Mouse (Mus musculus) lung, embryonic 14.5 days (tissue): Measurements from ENCODE around the gene Map4k5. TPM values are rescaled to one million over a fixed set of nuclear protein-coding genes. Genes with fewer than 3 reads are reported as not detected.

Source experiments
- ATAC-seq: fragments of 200-750 bp; cut with Nextera tagmentation; 2 replicates; pipeline ENCODE4 v1.8.0; 2017; ENCODE audit warnings: mild to moderate bottlenecking, moderate TSS enrichment, moderate library complexity; ENCODE audit not compliant: insufficient read depth
- DNase-seq: peaks from one replicate; pipeline ENCODE4 v3.0.0-alpha.2; 2015
- H3K27ac ChIP-seq: fragments of 300-500 bp; sonication (generic); 2 replicates; pipeline ENCODE4 v1.5.1; 2014; ENCODE audit warnings: low read depth, mild to moderate bottlenecking, moderate library complexity
- H3K27me3 ChIP-seq: fragments of 300-500 bp; sonication (generic); 2 replicates; pipeline ENCODE4 v1.6.1; 2014; ENCODE audit warnings: low read length, control low read depth; ENCODE audit not compliant: insufficient read depth
- H3K36me3 ChIP-seq: fragments of 300-500 bp; sonication (generic); 2 replicates; pipeline ENCODE4 v1.6.1; 2014; ENCODE audit warnings: control low read depth; ENCODE audit not compliant: insufficient read depth
- H3K4me1 ChIP-seq: fragments of 300-500 bp; sonication (generic); 2 replicates; pipeline ENCODE4 v1.6.1; 2014; ENCODE audit warnings: antibody characterized with exemption, control low read depth; ENCODE audit not compliant: insufficient read depth
- H3K4me2 ChIP-seq: fragments of 300-500 bp; sonication (generic); 2 replicates; pipeline ENCODE4 v1.6.1; 2014; ENCODE audit warnings: mild to moderate bottlenecking
- H3K4me3 ChIP-seq: fragments of 300-500 bp; sonication (generic); 2 replicates; pipeline ENCODE4 v1.5.1; 2014; ENCODE audit warnings: low read depth, low read length
- H3K9ac ChIP-seq: fragments of 300-500 bp; sonication (generic); 2 replicates; pipeline ENCODE4 v1.6.1; 2014
- H3K9me3 ChIP-seq: fragments of 300-500 bp; sonication (generic); 2 replicates; pipeline ENCODE4 v1.6.1; 2016; ENCODE audit warnings: low read depth, low read length, control low read depth
- CTCF ChIP-seq: IDR thresholded peaks from 2 replicates; pipeline ENCODE4 v1.5.1; 2016; ENCODE audit warnings: antibody characterized with exemption, low read depth
- WGBS: fragments of 180-500 bp; shearing (Covaris S2); extraction: QIAGEN DNeasy Blood & Tissue Kit; methylation state at CpG from one replicate; pipeline ENCODE4 v1.1.7; 2014; 5-methylcytosine and 5-hydroxymethylcytosine counted together
- polyA plus RNA-seq: library from polyadenylated mRNA; unstranded; fragments of >200 nt; fragmentation: Nextera tagmentation; extraction: Ambion mirVana; gene quantifications from 2 replicates; pipeline ENCODE4 v1.2.1, GENCODE M21; 2014

Gene Map4k5
- polyA plus RNA-seq, 1 experiment from 2014 or later, result 49.0 TPM

- no peak for TF ChIP-seq CTCF
- no peak for ATAC-seq
- WGBS, result 65% methylated on average over 2 of the region's 2 CpGs
- Histone ChIP-seq H3K36me3 (no peaks in the 10 kb centered on the region), H3K27me3 (no peaks in the 10 kb centered on the region), H3K27ac (no peak overlapping the region), H3K4me2 (no peak overlapping the region), H3K4me1 (peaks cover 9% of the 10 kb centered on the region; the same call in 1 of the 2 replicates), H3K9me3 (no peaks in the 10 kb centered on the region), H3K4me3 (no peak overlapping the region), H3K9ac (no peak overlapping the region)
- peak; percentile 58 for DNase-seq
These were observed 131.4 kb downstream of the Map4k5 start for GRCm38 (mm10) chr12:69761603-69762002.

- TF ChIP-seq CTCF, result no peak
- Histone ChIP-seq H3K27me3 (no peaks in the 10 kb centered on the region), H3K27ac (peak overlapping the region; percentile 7; the same call in 1 of the 2 replicates), H3K9me3 (no peaks in the 10 kb centered on the region), H3K9ac (no peak overlapping the region), H3K4me3 (no peak overlapping the region), H3K4me2 (no peak overlapping the region), H3K36me3 (no peaks in the 10 kb centered on the region), H3K4me1 (peaks cover 9% of the 10 kb centered on the region; the same call in 1 of the 2 replicates)
- WGBS, result 71% methylated on average over 20 of the region's 20 CpGs
- ATAC-seq (no peak), DNase-seq (no peak)
These were observed 132.1 kb downstream of the Map4k5 start for GRCm38 (mm10) chr12:69760743-69761406.

GRCm38 (mm10) chr12:69760014-69760413 lies 133.0 kb downstream of the Map4k5 start:
- Histone ChIP-seq H3K9ac (no peak overlapping the region), H3K27me3 (no peaks in the 10 kb centered on the region), H3K4me3 (no peak overlapping the region), H3K4me2 (no peak overlapping the region), H3K36me3 (no peaks in the 10 kb centered on the region), H3K4me1 (peaks cover 9% of the 10 kb centered on the region; the same call in 1 of the 2 replicates), H3K27ac (peak overlapping the region; percentile 85), H3K9me3 (no peaks in the 10 kb centered on the region)
- 36% methylated on average over 6 of the region's 6 CpGs for WGBS
- ATAC-seq (no peak), DNase-seq (peak; percentile 42)
- TF ChIP-seq CTCF, result no peak

- Histone ChIP-seq H3K4me3 (no peak overlapping the region), H3K27me3 (no peaks in the 10 kb centered on the region), H3K27ac (peak overlapping the region; percentile 85), H3K4me2 (peak overlapping the region; percentile 72), H3K9ac (peak overlapping the region; percentile 27), H3K4me1 (peaks cover 9% of the 10 kb centered on the region; the same call in 1 of the 2 replicates), H3K36me3 (no peaks in the 10 kb centered on the region), H3K9me3 (no peaks in the 10 kb centered on the region)
- WGBS, result 20% methylated on average over 7 of the region's 7 CpGs
- no peak for DNase-seq
- ATAC-seq, result 0 out of 2 replicates have a peak, but pooled peaks have one; percentile 10
- TF ChIP-seq CTCF, result no peak
These were observed 133.6 kb downstream of the Map4k5 start for GRCm38 (mm10) chr12:69759267-69759885.

- peak; percentile 83 for ATAC-seq
- Histone ChIP-seq H3K36me3 (no peaks in the 10 kb centered on the region), H3K9ac (peak overlapping the region; percentile 27), H3K9me3 (no peaks in the 10 kb centered on the region), H3K27ac (peak overlapping the region; percentile 85), H3K27me3 (no peaks in the 10 kb centered on the region), H3K4me2 (peak overlapping the region; percentile 72), H3K4me1 (peaks cover 9% of the 10 kb centered on the region; the same call in 1 of the 2 replicates), H3K4me3 (peak overlapping the region; percentile 12; the same call in 1 of the 2 replicates)
- WGBS, result 2% methylated on average over 22 of the region's 22 CpGs
- peak; percentile 81 for DNase-seq
- TF ChIP-seq CTCF, result no peak
These were observed 134.5 kb downstream of the Map4k5 start for GRCm38 (mm10) chr12:69758221-69759185.

- Histone ChIP-seq H3K36me3 (no peaks in the 10 kb centered on the region), H3K27ac (peak overlapping the region; percentile 85), H3K4me2 (peak overlapping the region; percentile 72), H3K27me3 (no peaks in the 10 kb centered on the region), H3K4me1 (peaks cover 9% of the 10 kb centered on the region; the same call in 1 of the 2 replicates), H3K4me3 (peak overlapping the region; percentile 12; the same call in 1 of the 2 replicates), H3K9ac (peak overlapping the region; percentile 32), H3K9me3 (no peaks in the 10 kb centered on the region)
- peak; percentile 81 for TF ChIP-seq CTCF
- DNase-seq (peak; percentile 93), ATAC-seq (peak; percentile 93)
- WGBS, result 3% methylated on average over 22 of the region's 22 CpGs
These were observed 135.4 kb downstream of the Map4k5 start for GRCm38 (mm10) chr12:69757418-69758141.
